Mouse (Mus musculus): Measurements from ENCODE around the gene Cabp4. TPM values are rescaled to one million over a fixed set of nuclear protein-coding genes. Genes with fewer than 3 reads are reported as not detected.

The Cabp4 gene
- total RNA-seq, 1 experiment from 2014 or later, result not detected

DNA sequence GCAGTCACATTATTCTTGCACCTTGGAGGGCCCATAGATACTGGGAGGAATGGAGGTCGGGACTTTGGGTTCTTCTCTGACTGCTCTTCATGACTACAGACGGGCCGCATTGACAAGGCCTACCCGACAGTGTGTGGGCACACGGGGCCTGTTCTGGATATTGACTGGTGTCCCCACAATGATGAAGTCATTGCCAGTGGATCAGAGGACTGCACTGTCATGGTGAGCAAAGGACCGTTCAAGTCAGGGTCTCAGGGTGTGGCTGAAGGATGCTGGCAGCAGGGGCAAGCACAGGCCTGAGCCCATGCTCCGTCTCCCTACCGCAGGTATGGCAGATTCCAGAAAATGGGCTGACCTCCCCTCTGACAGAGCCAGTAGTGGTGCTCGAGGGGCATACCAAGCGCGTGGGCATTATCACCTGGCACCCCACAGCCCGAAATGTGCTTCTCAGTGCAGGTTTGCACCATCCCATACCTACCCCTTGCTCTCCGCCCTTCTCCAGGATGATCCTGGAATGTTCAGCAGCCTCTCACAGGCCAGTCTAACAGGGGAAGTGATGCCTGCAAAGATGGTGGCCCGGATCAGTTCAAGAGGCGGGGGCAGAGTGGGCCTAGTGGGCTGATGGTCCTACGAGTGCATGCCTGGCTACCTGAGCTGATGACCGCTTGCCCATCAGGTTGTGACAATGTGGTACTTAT is 6.1 kb upstream of the Cabp4 start:
- no peak for ATAC-seq (replicated peaks; ENCODE audit: insufficient number of reproducible peaks, low FRiP score, low TSS enrichment, poor library complexity, severe bottlenecking)

DNA sequence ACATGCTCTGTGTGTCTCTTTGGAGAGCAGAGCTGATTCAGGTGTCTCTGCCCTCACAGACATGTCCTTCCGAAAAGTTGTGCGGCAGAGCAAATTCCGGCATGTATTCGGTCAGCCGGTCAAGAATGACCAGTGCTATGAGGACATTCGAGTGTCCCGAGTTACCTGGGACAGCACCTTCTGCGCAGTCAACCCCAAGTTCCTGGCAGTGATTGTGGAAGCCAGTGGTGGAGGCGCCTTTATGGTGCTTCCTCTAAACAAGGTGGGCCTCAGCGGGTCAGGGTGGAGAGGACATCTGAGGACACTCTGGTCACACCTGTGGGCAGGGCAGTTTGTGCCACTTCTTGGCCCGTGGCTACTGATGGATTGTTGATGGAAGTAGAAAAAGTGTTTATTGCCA is 5.5 kb upstream of the Cabp4 start:
- no peak for ATAC-seq (replicated peaks; ENCODE audit: insufficient number of reproducible peaks, low FRiP score, low TSS enrichment, poor library complexity, severe bottlenecking)

DNA sequence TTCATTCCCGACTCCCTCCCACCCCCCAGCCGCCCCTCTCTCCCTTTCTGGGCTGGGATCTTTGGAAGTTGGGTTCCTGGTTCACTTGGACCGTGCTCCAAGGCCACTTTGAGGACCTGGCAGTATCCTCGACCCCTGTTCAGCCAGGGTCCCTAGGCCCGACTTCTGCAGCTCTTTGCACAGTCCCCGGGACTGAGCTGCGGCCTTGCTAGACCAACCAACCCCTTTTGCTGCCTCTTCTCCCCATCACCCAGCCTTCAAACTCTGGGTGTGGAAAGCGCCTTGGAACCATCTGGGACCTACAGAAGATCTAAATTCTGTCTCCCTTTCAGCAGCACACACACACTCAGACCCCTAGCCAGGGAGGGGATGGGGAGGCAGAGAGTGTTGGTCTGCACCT is 5.0 kb upstream of the Cabp4 start:
- ATAC-seq (replicated peaks; ENCODE audit: insufficient number of reproducible peaks, low FRiP score, low TSS enrichment, poor library complexity, severe bottlenecking), result no peak

DNA sequence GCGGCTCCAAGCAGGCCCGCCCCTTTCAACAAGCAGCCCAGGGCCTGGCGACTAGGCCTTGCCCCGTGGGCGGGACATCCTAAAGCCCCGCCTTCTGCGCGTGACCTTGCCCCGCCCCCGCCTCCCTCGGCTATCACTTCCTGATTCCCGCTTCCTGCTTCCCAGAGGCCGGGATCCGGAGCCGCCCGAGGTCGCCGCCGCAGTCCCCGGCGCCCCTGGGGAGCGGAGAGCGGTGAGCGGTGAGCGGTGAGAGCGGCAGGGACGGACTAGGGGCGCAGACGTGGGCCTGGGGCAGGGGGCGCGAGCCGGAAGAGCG is 4.6 kb upstream of the Cabp4 start, which contains the start of gene Coro1b:
Gene Coro1b (plus strand): TSS at position 129 of the 316 bp plus-strand sequence.
- ATAC-seq (replicated peaks; ENCODE audit: insufficient number of reproducible peaks, low FRiP score, low TSS enrichment, poor library complexity, severe bottlenecking), result peak; percentile 71

DNA sequence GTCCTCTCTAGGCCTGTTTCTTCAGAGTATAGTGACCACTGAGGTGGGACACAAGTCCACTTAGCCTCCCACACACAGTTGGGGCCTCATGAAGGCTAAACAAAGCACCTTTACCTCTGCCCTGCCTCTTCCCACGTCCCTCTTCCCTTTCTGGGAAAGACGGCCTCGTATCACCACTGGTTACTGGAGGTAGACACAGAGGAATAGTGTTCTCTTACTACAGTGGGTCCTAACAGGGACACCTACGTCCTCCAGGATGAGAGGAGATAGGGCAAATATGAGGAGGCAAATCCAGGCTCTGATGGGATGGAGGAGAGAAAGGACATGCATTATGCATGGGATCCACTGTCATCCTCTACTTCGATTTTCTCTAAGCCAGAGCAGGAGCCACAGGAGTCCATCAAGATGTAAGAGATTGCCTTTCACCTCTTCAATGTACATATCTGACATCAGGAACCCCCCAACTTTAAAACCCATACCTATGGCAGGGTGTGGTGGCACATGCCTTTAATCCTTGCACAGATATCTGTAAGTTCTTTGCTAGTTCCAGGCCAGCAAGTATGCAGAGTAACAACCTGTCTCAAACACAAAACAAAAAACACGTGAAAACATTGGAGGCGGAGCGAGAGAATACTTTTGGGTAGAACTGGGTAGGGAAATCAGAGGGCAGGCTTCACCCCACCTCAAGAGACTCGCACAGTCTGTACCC is 4.1 kb upstream of the Cabp4 start:
- no peak for ATAC-seq (replicated peaks; ENCODE audit: insufficient number of reproducible peaks, low FRiP score, low TSS enrichment, poor library complexity, severe bottlenecking)

DNA sequence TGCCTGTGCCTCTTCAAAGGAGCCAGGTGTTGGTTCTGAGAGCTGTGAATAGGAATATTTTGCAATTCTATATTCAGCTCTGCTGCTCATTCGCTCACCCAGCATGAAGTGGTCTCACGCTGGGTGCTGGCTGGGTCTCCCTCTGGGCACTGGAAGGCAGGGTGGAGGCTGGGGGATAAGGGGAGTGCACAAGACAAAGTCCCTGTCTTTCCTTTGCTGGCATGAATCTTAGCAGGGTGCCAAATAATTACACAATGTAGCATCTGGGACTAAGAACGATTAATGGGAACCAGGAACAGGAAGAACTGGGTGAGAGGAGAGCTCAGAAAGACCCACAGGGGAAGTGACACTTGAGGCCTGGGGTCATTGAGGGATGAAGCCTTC is 3.2 kb upstream of the Cabp4 start:
- ATAC-seq (replicated peaks; ENCODE audit: insufficient number of reproducible peaks, low FRiP score, low TSS enrichment, poor library complexity, severe bottlenecking), result no peak

- ATAC-seq (replicated peaks; ENCODE audit: insufficient number of reproducible peaks, low FRiP score, low TSS enrichment, poor library complexity, severe bottlenecking), result no peak
Observed at GRCm38 (mm10) chr19:4146366-4147021, 2.7 kb upstream of the Cabp4 start.

GRCm38 (mm10) chr19:4145936-4146335 is 2.1 kb upstream of the Cabp4 start:
- no peak for ATAC-seq (replicated peaks; ENCODE audit: insufficient number of reproducible peaks, low FRiP score, low TSS enrichment, poor library complexity, severe bottlenecking)

- ATAC-seq (replicated peaks; ENCODE audit: insufficient number of reproducible peaks, low FRiP score, low TSS enrichment, poor library complexity, severe bottlenecking), result peak; percentile 13; the same call in 1 of the 2 replicates
Observed at GRCm38 (mm10) chr19:4144550-4145498, 991 bp upstream of the Cabp4 start.

GRCm38 (mm10) chr19:4142416-4143173 is 1.2 kb downstream of the Cabp4 start:
- no peak for ATAC-seq (replicated peaks; ENCODE audit: insufficient number of reproducible peaks, low FRiP score, low TSS enrichment, poor library complexity, severe bottlenecking)

DNA sequence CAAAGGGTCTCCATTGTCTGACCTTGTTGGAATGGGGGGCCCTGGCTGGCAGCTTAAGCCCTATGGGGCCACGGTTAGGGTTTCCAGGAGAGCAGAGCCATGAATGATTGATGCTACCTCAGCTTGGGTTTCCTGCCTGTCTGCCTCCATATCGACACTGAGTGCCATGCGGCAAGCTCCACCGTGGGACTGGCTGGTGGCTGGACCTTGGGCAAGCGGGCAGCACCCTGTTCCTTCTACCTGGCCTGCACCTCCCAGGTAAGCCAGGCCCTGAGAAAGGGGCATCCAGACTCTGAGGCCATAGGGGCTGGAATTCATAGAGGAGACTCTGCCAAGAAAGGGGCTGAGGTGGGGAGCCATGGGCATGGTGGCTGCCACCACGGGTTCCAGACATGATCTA is 3.7 kb downstream of the Cabp4 start:
- ATAC-seq (replicated peaks; ENCODE audit: insufficient number of reproducible peaks, low FRiP score, low TSS enrichment, poor library complexity, severe bottlenecking), result no peak

DNA sequence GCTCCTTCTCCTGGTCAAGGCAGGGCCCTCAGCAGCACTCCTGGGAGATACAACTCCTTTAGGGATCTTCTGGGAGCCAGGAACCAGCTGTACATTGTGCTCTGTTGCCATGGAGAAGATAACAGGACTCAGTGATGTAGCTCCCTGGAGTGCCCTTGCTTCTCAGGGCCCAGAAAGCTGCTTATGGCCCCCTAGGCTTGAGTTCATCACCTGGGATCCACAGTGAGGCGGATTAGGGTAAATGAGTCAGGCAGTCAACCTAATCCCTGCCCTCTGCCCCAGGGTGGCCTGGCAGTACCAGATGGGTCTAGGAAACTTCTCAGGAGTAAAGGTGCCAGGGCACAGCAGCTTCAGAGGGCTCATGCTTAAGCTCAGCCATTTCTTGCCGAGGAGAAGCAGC is 4.4 kb downstream of the Cabp4 start, which contains the start of gene Gpr152:
Gene Gpr152 (plus strand): TSS at position 342 of the 400 bp plus-strand sequence.
- no peak for ATAC-seq (replicated peaks; ENCODE audit: insufficient number of reproducible peaks, low FRiP score, low TSS enrichment, poor library complexity, severe bottlenecking)

DNA sequence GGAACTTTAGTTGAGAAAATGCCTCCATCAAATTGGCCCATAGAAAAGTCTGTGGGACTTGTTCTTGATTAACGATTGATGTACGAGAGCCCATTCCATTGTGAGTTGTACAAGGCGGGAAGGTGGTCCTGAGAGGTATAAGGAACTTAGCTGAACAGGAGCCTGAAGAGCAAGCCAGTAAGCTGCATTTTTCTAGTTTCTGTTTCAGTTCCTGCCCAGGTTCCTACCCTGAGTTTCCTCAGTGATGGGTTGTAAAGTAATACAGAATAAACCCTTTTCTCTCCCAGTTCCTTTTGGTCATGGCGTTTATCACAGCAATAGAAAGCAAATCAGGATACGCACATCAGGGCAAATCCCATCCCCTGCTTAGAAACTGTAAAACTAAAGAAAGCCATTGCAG is 5.9 kb downstream of the Cabp4 start:
- ATAC-seq (replicated peaks; ENCODE audit: insufficient number of reproducible peaks, low FRiP score, low TSS enrichment, poor library complexity, severe bottlenecking), result no peak

- ATAC-seq (replicated peaks; ENCODE audit: insufficient number of reproducible peaks, low FRiP score, low TSS enrichment, poor library complexity, severe bottlenecking), result no peak
Observed at GRCm38 (mm10) chr19:4136463-4136862, 7.4 kb downstream of the Cabp4 start.

- peak; percentile 78 for ATAC-seq (replicated peaks; ENCODE audit: insufficient number of reproducible peaks, low FRiP score, low TSS enrichment, poor library complexity, severe bottlenecking)
Observed at GRCm38 (mm10) chr19:4135963-4136345, 7.9 kb downstream of the Cabp4 start.

- peak; percentile 38 for ATAC-seq (replicated peaks; ENCODE audit: insufficient number of reproducible peaks, low FRiP score, low TSS enrichment, poor library complexity, severe bottlenecking)
Observed at GRCm38 (mm10) chr19:4135229-4135962, 8.4 kb downstream of the Cabp4 start.

- no peak for ATAC-seq (replicated peaks; ENCODE audit: insufficient number of reproducible peaks, low FRiP score, low TSS enrichment, poor library complexity, severe bottlenecking)
Observed at GRCm38 (mm10) chr19:4134354-4134753, 9.5 kb downstream of the Cabp4 start.

DNA sequence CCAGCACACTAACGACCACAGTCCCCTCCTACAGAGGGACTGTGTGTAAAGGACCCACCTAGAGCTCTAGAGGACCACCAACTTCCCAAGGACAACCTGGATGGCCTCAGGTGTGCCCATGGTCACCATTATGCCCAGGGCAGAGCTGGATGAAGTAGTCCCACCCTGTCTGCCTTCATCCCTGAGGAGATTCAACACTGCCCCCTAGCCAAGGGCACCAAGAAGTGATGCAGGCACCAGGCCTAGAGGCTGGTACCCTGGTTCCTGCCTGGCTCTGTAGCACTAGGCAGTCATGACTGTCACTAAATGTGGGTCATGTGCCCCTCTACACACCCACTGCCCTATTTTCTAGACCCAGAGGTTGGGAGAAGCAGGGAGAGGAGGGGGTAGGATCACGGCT is 12.1 kb downstream of the Cabp4 start:
- ATAC-seq (replicated peaks; ENCODE audit: insufficient number of reproducible peaks, low FRiP score, low TSS enrichment, poor library complexity, severe bottlenecking), result no peak
